Mouse (Mus musculus) forebrain, embryonic 13.5 days (tissue): Measurements from ENCODE around the gene Tns1. TPM values are rescaled to one million over a fixed set of nuclear protein-coding genes. Genes with fewer than 3 reads are reported as not detected.

ENCODE experiments used
- ATAC-seq: fragments of 200-750 bp; cut with Nextera tagmentation; 2 replicates; pipeline ENCODE4 v1.8.0; 2017
- H3K27ac ChIP-seq: fragments of 300-500 bp; sonication (generic); 2 replicates; pipeline ENCODE4 v1.5.1; 2015; ENCODE audit warnings: inconsistent platforms, mild to moderate bottlenecking, moderate library complexity
- H3K27me3 ChIP-seq: fragments of 300-500 bp; sonication (generic); 2 replicates; pipeline ENCODE4 v1.6.1; 2015; ENCODE audit warnings: mild to moderate bottlenecking, inconsistent platforms
- H3K36me3 ChIP-seq: fragments of 300-500 bp; sonication (generic); 2 replicates; pipeline ENCODE4 v1.6.1; 2015; ENCODE audit warnings: mild to moderate bottlenecking, inconsistent platforms; ENCODE audit not compliant: poor library complexity, severe bottlenecking
- H3K4me1 ChIP-seq: fragments of 300-500 bp; sonication (generic); 2 replicates; pipeline ENCODE4 v1.6.1; 2015; ENCODE audit warnings: inconsistent platforms
- H3K4me2 ChIP-seq: fragments of 300-500 bp; sonication (generic); 2 replicates; pipeline ENCODE4 v1.6.1; 2015; ENCODE audit warnings: inconsistent platforms, mild to moderate bottlenecking, moderate library complexity
- H3K4me3 ChIP-seq: fragments of 300-500 bp; sonication (generic); 2 replicates; pipeline ENCODE4 v1.5.1; 2015; ENCODE audit warnings: mild to moderate bottlenecking, inconsistent platforms
- H3K9ac ChIP-seq: fragments of 300-500 bp; sonication (generic); 2 replicates; pipeline ENCODE4 v1.6.1; 2015; ENCODE audit warnings: mild to moderate bottlenecking, inconsistent platforms
- H3K9me3 ChIP-seq: fragments of 300-500 bp; sonication (generic); replicated peaks from 2 replicates; pipeline ENCODE4 v1.6.1; 2016; ENCODE audit warnings: inconsistent platforms
- WGBS: fragments of 180-500 bp; shearing (Covaris S2); methylation state at CpG from one replicate; pipeline ENCODE4 v1.1.7; 2015; 5-methylcytosine and 5-hydroxymethylcytosine counted together
- polyA plus RNA-seq: library from polyadenylated mRNA; unstranded; fragments of >200 nt; fragmentation: Nextera tagmentation; extraction: Ambion mirVana; gene quantifications from 2 replicates; pipeline ENCODE4 v1.2.1, GENCODE M21; 2015

Tns1 gene
- polyA plus RNA-seq, 1 experiment from 2014 or later = 10.4 TPM

DNA sequence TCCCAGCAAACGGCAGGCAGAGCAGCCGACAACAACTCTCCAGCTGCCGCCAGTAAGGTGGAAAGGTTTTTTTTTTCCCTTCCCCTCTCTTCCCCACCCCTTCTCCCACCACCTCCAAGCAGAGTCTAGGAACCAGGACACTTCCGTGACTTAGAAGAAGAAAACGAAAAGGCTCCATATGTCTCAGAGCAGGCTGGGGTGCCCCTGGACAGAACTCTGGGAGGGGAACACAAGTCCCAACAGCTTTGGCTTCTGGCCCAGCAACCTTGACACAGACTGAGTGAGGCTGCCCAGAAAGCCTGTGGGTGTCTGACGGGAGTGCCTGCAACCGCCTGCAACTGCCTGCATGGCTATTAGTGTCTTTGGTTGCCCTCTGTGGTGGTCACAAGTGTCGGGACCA, 160.6 kb downstream of the Tns1 start:
- Histone ChIP-seq H3K9me3 (no peaks in the 10 kb centered on the region), H3K9ac (no peak overlapping the region), H3K4me1 (peaks cover 17% of the 10 kb centered on the region), H3K4me2 (no peak overlapping the region), H3K36me3 (no peaks in the 10 kb centered on the region), H3K4me3 (no peak overlapping the region), H3K27ac (peak overlapping the region; percentile 3; the same call in 1 of the 2 replicates), H3K27me3 (no peaks in the 10 kb centered on the region)
- no peak for ATAC-seq
- 43% methylated on average over 8 of the region's 8 CpGs for WGBS

- Histone ChIP-seq H3K9ac (peak overlapping the region; percentile 37; the same call in 1 of the 2 replicates), H3K4me1 (peaks cover 13% of the 10 kb centered on the region), H3K4me3 (no peak overlapping the region), H3K27ac (peak overlapping the region; percentile 3; the same call in 1 of the 2 replicates), H3K9me3 (no peaks in the 10 kb centered on the region), H3K27me3 (no peaks in the 10 kb centered on the region), H3K36me3 (no peaks in the 10 kb centered on the region), H3K4me2 (peak overlapping the region; percentile 14; the same call in 1 of the 2 replicates)
- ATAC-seq = peak; percentile 80
- 13% methylated on average over 11 of the region's 12 CpGs for WGBS
Observed at GRCm38 (mm10) chr1:73962668-73963371, 161.4 kb downstream of the Tns1 start.

GRCm38 (mm10) chr1:73962049-73962448, 162.2 kb downstream of the Tns1 start:
- ATAC-seq = no peak
- no peak overlapping the region for H3K9ac ChIP-seq
- no peak overlapping the region for H3K4me2 ChIP-seq
- 92% methylated on average over 5 of the region's 5 CpGs for WGBS
- H3K4me1 ChIP-seq = peaks cover 13% of the 10 kb centered on the region
- H3K27me3 ChIP-seq = no peaks in the 10 kb centered on the region
- H3K9me3 ChIP-seq = no peaks in the 10 kb centered on the region
- no peak overlapping the region for H3K27ac ChIP-seq
- no peak overlapping the region for H3K4me3 ChIP-seq
- no peaks in the 10 kb centered on the region for H3K36me3 ChIP-seq

- 91% methylated on average over 10 of the region's 10 CpGs for WGBS
Observed at GRCm38 (mm10) chr1:73959758-73960157, 164.5 kb downstream of the Tns1 start.

GRCm38 (mm10) chr1:73959344-73959743, 164.9 kb downstream of the Tns1 start:
- no peak overlapping the region for H3K27ac ChIP-seq
- no peak for ATAC-seq
- H3K4me1 ChIP-seq = peaks cover 23% of the 10 kb centered on the region
- no peaks in the 10 kb centered on the region for H3K9me3 ChIP-seq
- no peak overlapping the region for H3K4me2 ChIP-seq
- no peaks in the 10 kb centered on the region for H3K27me3 ChIP-seq
- H3K36me3 ChIP-seq = no peaks in the 10 kb centered on the region
- no peak overlapping the region for H3K9ac ChIP-seq
- WGBS = 92% methylated on average over 6 of the region's 6 CpGs
- H3K4me3 ChIP-seq = no peak overlapping the region

More at GRCm38 (mm10) chr1:73959758-73960157, 164.5 kb downstream of the Tns1 start:
- no peak overlapping the region for H3K9ac ChIP-seq
- no peaks in the 10 kb centered on the region for H3K27me3 ChIP-seq
- H3K27ac ChIP-seq = no peak overlapping the region
- H3K36me3 ChIP-seq = no peaks in the 10 kb centered on the region
- ATAC-seq = no peak
- no peak overlapping the region for H3K4me3 ChIP-seq
- H3K4me2 ChIP-seq = no peak overlapping the region
- H3K4me1 ChIP-seq = peaks cover 20% of the 10 kb centered on the region
- no peaks in the 10 kb centered on the region for H3K9me3 ChIP-seq

GRCm38 (mm10) chr1:73958210-73958983, 165.9 kb downstream of the Tns1 start:
- 40% methylated on average over 9 of the region's 9 CpGs for WGBS
- Histone ChIP-seq H3K27ac (no peak overlapping the region), H3K27me3 (no peaks in the 10 kb centered on the region), H3K36me3 (peaks cover 5% of the 10 kb centered on the region; the same call in 1 of the 2 replicates), H3K9ac (no peak overlapping the region), H3K9me3 (no peaks in the 10 kb centered on the region), H3K4me2 (no peak overlapping the region), H3K4me3 (no peak overlapping the region), H3K4me1 (peaks cover 19% of the 10 kb centered on the region)
- no peak for ATAC-seq

- peaks cover 9% of the 10 kb centered on the region; the same call in 1 of the 2 replicates for H3K36me3 ChIP-seq
Observed at GRCm38 (mm10) chr1:73957428-73957827, 166.8 kb downstream of the Tns1 start.

GRCm38 (mm10) chr1:73956320-73956719, 167.9 kb downstream of the Tns1 start:
- Histone ChIP-seq H3K9me3 (no peaks in the 10 kb centered on the region), H3K9ac (no peak overlapping the region), H3K4me2 (no peak overlapping the region), H3K27ac (no peak overlapping the region), H3K36me3 (peaks cover 9% of the 10 kb centered on the region; the same call in 1 of the 2 replicates), H3K4me1 (peaks cover 10% of the 10 kb centered on the region), H3K27me3 (no peaks in the 10 kb centered on the region), H3K4me3 (no peak overlapping the region)
- no peak for ATAC-seq
- 75% methylated on average over 1 of the region's 1 CpGs for WGBS

More at GRCm38 (mm10) chr1:73957428-73957827, 166.8 kb downstream of the Tns1 start:
- Histone ChIP-seq H3K27ac (no peak overlapping the region), H3K4me2 (no peak overlapping the region), H3K4me3 (no peak overlapping the region), H3K4me1 (peaks cover 10% of the 10 kb centered on the region), H3K27me3 (no peaks in the 10 kb centered on the region), H3K9me3 (no peaks in the 10 kb centered on the region), H3K9ac (no peak overlapping the region)
- no peak for ATAC-seq
- WGBS = 84% methylated on average over 4 of the region's 4 CpGs

GRCm38 (mm10) chr1:73955259-73955842, 168.9 kb downstream of the Tns1 start:
- peaks cover 10% of the 10 kb centered on the region for H3K4me1 ChIP-seq
- ATAC-seq = no peak
- H3K4me2 ChIP-seq = no peak overlapping the region
- peaks cover 9% of the 10 kb centered on the region; the same call in 1 of the 2 replicates for H3K36me3 ChIP-seq
- no peaks in the 10 kb centered on the region for H3K27me3 ChIP-seq
- no peak overlapping the region for H3K9ac ChIP-seq
- no peak overlapping the region for H3K27ac ChIP-seq
- no peak overlapping the region for H3K4me3 ChIP-seq
- WGBS = 18% methylated on average over 4 of the region's 4 CpGs
- no peaks in the 10 kb centered on the region for H3K9me3 ChIP-seq

DNA sequence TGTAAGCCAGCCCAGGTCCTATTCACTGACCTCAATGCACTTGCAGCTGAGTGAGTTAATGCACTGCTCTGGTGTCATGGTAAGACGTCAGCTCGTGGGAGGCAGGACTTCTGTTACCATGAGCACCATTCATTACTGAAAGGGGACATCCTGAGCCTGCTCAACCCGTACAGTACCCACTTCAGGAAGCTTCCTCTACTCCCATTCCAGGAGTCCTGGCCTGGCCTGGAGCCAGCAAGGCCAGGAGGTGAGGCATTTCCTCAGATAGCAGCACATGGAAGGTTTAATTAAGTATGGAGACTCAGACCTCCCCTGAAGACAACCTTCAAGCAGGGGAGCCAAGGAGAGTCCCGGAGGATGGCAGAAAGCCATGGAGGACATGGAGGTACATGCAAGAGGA, 169.6 kb downstream of the Tns1 start:
- H3K27ac ChIP-seq = no peak overlapping the region
- H3K27me3 ChIP-seq = no peaks in the 10 kb centered on the region
- peaks cover 9% of the 10 kb centered on the region; the same call in 1 of the 2 replicates for H3K36me3 ChIP-seq
- no peak overlapping the region for H3K4me3 ChIP-seq
- H3K9ac ChIP-seq = no peak overlapping the region
- peaks cover 10% of the 10 kb centered on the region for H3K4me1 ChIP-seq
- no peak overlapping the region for H3K4me2 ChIP-seq
- H3K9me3 ChIP-seq = no peaks in the 10 kb centered on the region
- 50% methylated on average over 4 of the region's 4 CpGs for WGBS
- peak; percentile 50; the same call in 1 of the 2 replicates for ATAC-seq

- Histone ChIP-seq H3K4me3 (no peak overlapping the region), H3K4me1 (peaks cover 10% of the 10 kb centered on the region), H3K36me3 (peaks cover 9% of the 10 kb centered on the region; the same call in 1 of the 2 replicates), H3K9ac (no peak overlapping the region), H3K27me3 (no peaks in the 10 kb centered on the region), H3K4me2 (no peak overlapping the region), H3K27ac (no peak overlapping the region), H3K9me3 (no peaks in the 10 kb centered on the region)
- 81% methylated on average over 6 of the region's 6 CpGs for WGBS
- no peak for ATAC-seq
Observed at GRCm38 (mm10) chr1:73954015-73954408, 170.2 kb downstream of the Tns1 start.
